20 mouse cellular contexts compared by ENCODE assay signal in the genomic region with DNA sequence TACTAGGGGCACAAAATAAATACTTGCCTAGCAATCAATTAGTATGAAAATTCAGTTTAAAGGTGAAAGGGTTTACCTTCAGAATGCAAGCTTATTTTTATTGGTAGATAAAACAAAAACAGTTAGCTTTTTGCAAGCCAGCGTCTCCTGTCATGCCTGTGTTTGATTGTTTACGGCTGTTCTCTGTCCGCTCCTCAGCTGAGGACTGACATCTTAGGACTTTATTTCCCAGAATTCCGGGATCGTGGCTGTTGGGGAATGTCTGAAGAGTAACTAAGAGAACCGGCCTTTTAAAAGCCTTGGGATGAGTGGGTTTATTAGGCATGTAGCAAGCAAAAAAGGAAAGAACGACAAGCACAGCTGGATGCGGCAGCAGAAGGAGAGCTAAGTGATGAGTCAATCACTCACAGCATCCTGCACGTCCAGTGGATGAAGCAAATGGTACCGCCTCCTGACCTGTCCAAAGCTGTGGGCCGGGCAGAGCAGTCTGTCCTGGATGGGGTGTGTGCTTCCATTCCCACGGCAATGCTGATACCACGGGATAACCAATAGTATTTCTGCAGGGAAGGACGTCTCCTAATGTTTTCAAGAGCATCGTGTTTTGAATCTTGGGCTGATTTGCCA.
DNase-seq lines count a peak whose midpoint lies in the region; ATAC-seq and TF ChIP-seq lines count a peak whose summit lies in the region.
"Had no signal": no experiment of that assay in that cellular context is flagged by ENCODE, and none has a peak within 500 bp of the region (broad histone marks: within the 10 kb centered on the region; RNA-seq: fewer than 3 reads in every experiment).

No protein-coding gene starts in this region.

- H3K4me1 ChIP-seq in kidney, postnatal 0 days (replicated peaks; ENCODE audit: insufficient read depth, low read length): 0 out of 2 replicates have a peak, but pooled peaks cover 4% of the 10 kb centered on the region
- H3K4me1 ChIP-seq in kidney, adult 2 months (ENCODE audit: control insufficient read depth, insufficient read depth, low read length): no peaks in the 10 kb centered on the region
- peaks cover 24% of the 10 kb centered on the region for H3K4me1 ChIP-seq in limb, embryonic 10.5 days
- H3K4me1 ChIP-seq: hindbrain, embryonic 10.5 days had no signal

- H3K79me3 ChIP-seq in C2C12 (ENCODE audit: low read depth): no peaks in the 10 kb centered on the region

- WGBS in kidney, postnatal 0 days: 46% methylated on average over 15 of the region's 15 CpGs
- 66% methylated on average over 15 of the region's 15 CpGs for WGBS in kidney, adult 2 months
- 72% methylated on average over 15 of the region's 15 CpGs for whole genome bisulfite sequencing in limb, embryonic 10.5 days

- TF ChIP-seq CTCF in kidney, postnatal 0 days (IDR thresholded peaks at IDR 0.05; ENCODE audit: low read depth): no peak
- TF ChIP-seq CTCF in kidney, adult 2 months (conservative IDR thresholded peaks at IDR 0.05; ENCODE audit: insufficient read depth, insufficient read length, low read depth, low read length): no peak
- no peak for TF ChIP-seq CTCF in C2C12 (IDR thresholded peaks at IDR 0.05; ENCODE audit: control insufficient read depth, insufficient read depth, insufficient read length)

- no peak for TF ChIP-seq POLR2A in kidney, adult 2 months (IDR thresholded peaks at IDR 0.05; ENCODE audit: low read depth, low read length)

- H3K79me2 ChIP-seq in C2C12 (ENCODE audit: control insufficient read depth, insufficient read depth): no peaks in the 10 kb centered on the region

- no peak overlapping the region for H3K4me3 ChIP-seq in kidney, postnatal 0 days (replicated peaks; ENCODE audit: low read depth, low read length)
- H3K4me3 ChIP-seq in kidney, adult 2 months (ENCODE audit: insufficient read depth, low read depth, low read length): no peak overlapping the region
- no peak overlapping the region for H3K4me3 ChIP-seq in C2C12 (ENCODE audit: insufficient read depth, poor library complexity, severe bottlenecking)
- H3K4me3 ChIP-seq in limb, embryonic 10.5 days: no peak overlapping the region
- H3K4me3 ChIP-seq: gastrocnemius, adult 2 months; heart, embryonic 15.5 days; hindbrain, embryonic 10.5 days; left cerebral cortex, adult 2 months had no signal

- no peaks in the 10 kb centered on the region for H3K36me3 ChIP-seq in kidney, postnatal 0 days (ENCODE audit: insufficient read depth, low read length)
- no peaks in the 10 kb centered on the region for H3K36me3 ChIP-seq in kidney, adult 2 months (ENCODE audit: control insufficient read depth, insufficient read depth, low read length)
- no peaks in the 10 kb centered on the region for H3K36me3 ChIP-seq in C2C12 (ENCODE audit: control insufficient read depth, insufficient read depth)
- no peaks in the 10 kb centered on the region for H3K36me3 ChIP-seq in limb, embryonic 10.5 days
- H3K36me3 ChIP-seq: heart, embryonic 15.5 days; hindbrain, embryonic 10.5 days had no signal

- H3K27ac ChIP-seq in kidney, postnatal 0 days: no peak overlapping the region
- no peak overlapping the region for H3K27ac ChIP-seq in kidney, adult 2 months (ENCODE audit: insufficient read depth, low read depth, low read length)
- H3K27ac ChIP-seq in limb, embryonic 10.5 days: 0 out of 2 replicates have a peak overlapping the region, but pooled peaks have one; percentile 7
- H3K27ac ChIP-seq: gastrocnemius, adult 2 months; heart, embryonic 15.5 days; hindbrain, embryonic 10.5 days; left cerebral cortex, adult 2 months; macrophage had no signal

- H3K27me3 ChIP-seq in kidney, postnatal 0 days (ENCODE audit: insufficient read depth, low read length): no peaks in the 10 kb centered on the region
- no peaks in the 10 kb centered on the region; the same call in 1 of the 2 replicates for H3K27me3 ChIP-seq in kidney, adult 2 months (replicated peaks; ENCODE audit: control insufficient read depth, insufficient read depth, low read length)
- no peaks in the 10 kb centered on the region for H3K27me3 ChIP-seq in C2C12 (ENCODE audit: control insufficient read depth, insufficient read depth, insufficient read length)
- no peaks in the 10 kb centered on the region for H3K27me3 ChIP-seq in limb, embryonic 10.5 days (ENCODE audit: low read depth, poor library complexity, severe bottlenecking)
- H3K27me3 ChIP-seq: heart, embryonic 15.5 days; Patski had no signal

- ATAC-seq in kidney, postnatal 0 days (replicated peaks; ENCODE audit: low FRiP score, low read depth): no peak
- ATAC-seq: activated CD4-positive, CD25-positive, alpha-beta regulatory T cell, adult 4 months; Patski had no signal

- no peak overlapping the region for H3ac ChIP-seq in C2C12 (ENCODE audit: control insufficient read depth, insufficient read length, low read depth)

- H3K9me3 ChIP-seq in kidney, postnatal 0 days (replicated peaks; ENCODE audit: low read length): no peaks in the 10 kb centered on the region
- no peaks in the 10 kb centered on the region for H3K9me3 ChIP-seq in limb, embryonic 10.5 days (replicated peaks)
- H3K9me3 ChIP-seq: heart, embryonic 15.5 days; hindbrain, embryonic 10.5 days had no signal

- peak; percentile 35 for DNase-seq in kidney, postnatal 0 days (ENCODE audit: low spot score)
- DNase-seq in kidney, adult 2 months: no peak
- DNase-seq in limb, embryonic 10.5 days (ENCODE audit: low spot score): peak; percentile 26
- peak; percentile 11 to 23 for DNase-seq in lung, postnatal 4 days
- DNase-seq in right cerebral cortex, postnatal 14 days: no peak
- DNase-seq in adrenal gland, postnatal 14 days: no peak
- DNase-seq: adrenal gland, postnatal 36 days; cerebellum, adult 8-10 months; gastrocnemius, adult 2 months; heart, adult 11 months; liver; midbrain, embryonic 14.5 days; right cerebral cortex, postnatal 4 days had no signal

- H3K9ac ChIP-seq in kidney, postnatal 0 days (ENCODE audit: low read depth, low read length): no peak overlapping the region
- H3K9ac ChIP-seq: heart, embryonic 15.5 days had no signal

- peak overlapping the region; percentile 35 for H3K4me2 ChIP-seq in kidney, postnatal 0 days (ENCODE audit: low read length)
- H3K4me2 ChIP-seq: heart, embryonic 15.5 days had no signal

TF ChIP-seq in C2C12, 6 proteins besides CTCF, POLR2A, EP300 and RAD21:
- peak; percentile 96 for TF ChIP-seq MYOD1 (IDR thresholded peaks at IDR 0.05; ENCODE audit: control insufficient read depth, insufficient read length, low read depth)
- no peak for TF ChIP-seq FOSL1 (IDR thresholded peaks at IDR 0.05; ENCODE audit: insufficient read depth, low read length, poor library complexity, severe bottlenecking)

Comparison
In these comparisons a context has a peak if more than half of its experiments do, and no peak if none do; other contexts are left out.
1. DNase-seq: peak in kidney, postnatal 0 days (single experiment), limb, embryonic 10.5 days (single experiment) and lung, postnatal 4 days (2 of 2); none in kidney, adult 2 months (single experiment), right cerebral cortex, postnatal 14 days (single experiment) and adrenal gland, postnatal 14 days (single experiment).